Mouse (Mus musculus) forebrain, embryonic 16.5 days (tissue): ENCODE measurements at regions not wholly inside any gene's neighbourhood (a gene's known extent, or its start where the extent isn't known, plus 50 kb on each side); places are given as distances from the start of the nearest gene placed in this dataset.

Experiments used
- ATAC-seq: fragments of 200-750 bp; cut with Nextera tagmentation; 2 replicates; pipeline ENCODE4 v1.8.0; 2017; ENCODE audit warnings: mild to moderate bottlenecking, moderate library complexity
- H3K27ac ChIP-seq: fragments of 300-500 bp; sonication (generic); 2 replicates; pipeline ENCODE4 v1.5.1; 2014; ENCODE audit warnings: low read length, control low read depth
- H3K27me3 ChIP-seq: fragments of 300-500 bp; sonication (generic); replicated peaks from 2 replicates; pipeline ENCODE4 v1.6.1; 2014; ENCODE audit warnings: low read length; ENCODE audit not compliant: control insufficient read depth, insufficient read depth
- H3K36me3 ChIP-seq: fragments of 300-500 bp; sonication (generic); 2 replicates; pipeline ENCODE4 v1.6.1; 2014; ENCODE audit not compliant: control insufficient read depth, insufficient read depth
- H3K4me1 ChIP-seq: fragments of 300-500 bp; sonication (generic); replicated peaks from 2 replicates; pipeline ENCODE4 v1.6.1; 2014; ENCODE audit warnings: low read length; ENCODE audit not compliant: control insufficient read depth, insufficient read depth
- H3K4me2 ChIP-seq: fragments of 300-500 bp; sonication (generic); 2 replicates; pipeline ENCODE4 v1.6.1; 2014; ENCODE audit warnings: mild to moderate bottlenecking, low read length, control low read depth
- H3K4me3 ChIP-seq: fragments of 300-500 bp; sonication (generic); replicated peaks from 2 replicates; pipeline ENCODE4 v1.5.1; 2014; ENCODE audit warnings: mild to moderate bottlenecking, low read length, control low read depth
- H3K9ac ChIP-seq: fragments of 300-500 bp; sonication (generic); replicated peaks from 2 replicates; pipeline ENCODE4 v1.6.1; 2014; ENCODE audit warnings: low read depth, low read length, control low read depth
- H3K9me3 ChIP-seq: fragments of 300-500 bp; sonication (generic); 2 replicates; pipeline ENCODE4 v1.6.1; 2016; ENCODE audit warnings: low read length; ENCODE audit not compliant: control insufficient read depth
- WGBS: fragments of 180-500 bp; shearing (Covaris S2); extraction: QIAGEN DNeasy Blood & Tissue Kit; methylation state at CpG from one replicate; pipeline ENCODE4 v1.1.7; 2014; 5-methylcytosine and 5-hydroxymethylcytosine counted together

GRCm38 (mm10) chr15:42309586-42309985, 2175.4 kb downstream of the 9330182O14Rik start:
- no peaks in the 10 kb centered on the region for H3K27me3 ChIP-seq
- no peaks in the 10 kb centered on the region for H3K36me3 ChIP-seq
- 40% methylated on average over 5 of the region's 5 CpGs for WGBS
- no peak overlapping the region for H3K4me3 ChIP-seq
- no peak overlapping the region; the same call in 1 of the 2 replicates for H3K27ac ChIP-seq
- peaks cover 7% of the 10 kb centered on the region; the same call in 1 of the 2 replicates for H3K4me1 ChIP-seq
- no peaks in the 10 kb centered on the region for H3K9me3 ChIP-seq
- no peak overlapping the region for H3K9ac ChIP-seq
- peak; percentile 95 for ATAC-seq
- no peak overlapping the region for H3K4me2 ChIP-seq

- H3K27ac ChIP-seq, result no peak overlapping the region
- H3K36me3 ChIP-seq, result no peaks in the 10 kb centered on the region
- 63% methylated on average over 4 of the region's 4 CpGs for WGBS
- no peak overlapping the region for H3K4me3 ChIP-seq
- no peak overlapping the region for H3K4me2 ChIP-seq
- H3K4me1 ChIP-seq, result peaks cover 7% of the 10 kb centered on the region; the same call in 1 of the 2 replicates
- no peaks in the 10 kb centered on the region for H3K27me3 ChIP-seq
- no peak overlapping the region for H3K9ac ChIP-seq
- H3K9me3 ChIP-seq, result no peaks in the 10 kb centered on the region
- peak; percentile 43 for ATAC-seq
Measured at GRCm38 (mm10) chr15:42311166-42311565, 2177.0 kb downstream of the 9330182O14Rik start.

GRCm38 (mm10) chr15:42320349-42320748, 2186.2 kb downstream of the 9330182O14Rik start:
- Histone ChIP-seq H3K4me3 (no peak overlapping the region), H3K4me1 (peaks cover 7% of the 10 kb centered on the region), H3K27me3 (no peaks in the 10 kb centered on the region), H3K36me3 (no peaks in the 10 kb centered on the region), H3K9ac (no peak overlapping the region), H3K27ac (no peak overlapping the region), H3K4me2 (no peak overlapping the region), H3K9me3 (no peaks in the 10 kb centered on the region)
- WGBS, result 45% methylated on average over 1 of the region's 1 CpGs
- no peak for ATAC-seq

- H3K36me3 ChIP-seq, result no peaks in the 10 kb centered on the region
- peaks cover 12% of the 10 kb centered on the region for H3K4me1 ChIP-seq
- H3K27ac ChIP-seq, result no peak overlapping the region
- no peak overlapping the region for H3K4me3 ChIP-seq
- 60% methylated on average over 1 of the region's 1 CpGs for WGBS
- H3K9me3 ChIP-seq, result no peaks in the 10 kb centered on the region
- no peaks in the 10 kb centered on the region for H3K27me3 ChIP-seq
- no peak overlapping the region for H3K4me2 ChIP-seq
- ATAC-seq, result 0 out of 2 replicates have a peak, but pooled peaks have one; percentile 23
- no peak overlapping the region for H3K9ac ChIP-seq
Measured at GRCm38 (mm10) chr15:42322940-42323339, 2188.8 kb downstream of the 9330182O14Rik start.

- no peak overlapping the region for H3K9ac ChIP-seq
- WGBS, result 38% methylated on average over 4 of the region's 4 CpGs
- peaks cover 12% of the 10 kb centered on the region for H3K4me1 ChIP-seq
- H3K27ac ChIP-seq, result 0 out of 2 replicates have a peak overlapping the region, but pooled peaks have one; percentile 2
- H3K4me2 ChIP-seq, result no peak overlapping the region
- peak; percentile 88 for ATAC-seq
- no peaks in the 10 kb centered on the region for H3K27me3 ChIP-seq
- H3K4me3 ChIP-seq, result no peak overlapping the region
- H3K9me3 ChIP-seq, result no peaks in the 10 kb centered on the region
- H3K36me3 ChIP-seq, result no peaks in the 10 kb centered on the region
Measured at GRCm38 (mm10) chr15:42325221-42325620, 2191.1 kb downstream of the 9330182O14Rik start.

- 91% methylated on average over 6 of the region's 6 CpGs for WGBS
- H3K27me3 ChIP-seq, result no peaks in the 10 kb centered on the region
Measured at GRCm38 (mm10) chr15:42328535-42328934, 2194.4 kb downstream of the 9330182O14Rik start.

GRCm38 (mm10) chr15:42329742-42330141, 2195.6 kb downstream of the 9330182O14Rik start:
- H3K27me3 ChIP-seq, result no peaks in the 10 kb centered on the region
- no peak overlapping the region for H3K27ac ChIP-seq
- H3K4me2 ChIP-seq, result no peak overlapping the region
- no peak overlapping the region for H3K9ac ChIP-seq
- H3K9me3 ChIP-seq, result no peaks in the 10 kb centered on the region
- H3K36me3 ChIP-seq, result no peaks in the 10 kb centered on the region
- no peak overlapping the region for H3K4me3 ChIP-seq
- peaks cover 9% of the 10 kb centered on the region for H3K4me1 ChIP-seq
- WGBS, result 60% methylated on average over 4 of the region's 4 CpGs
- ATAC-seq, result no peak

More at GRCm38 (mm10) chr15:42328535-42328934, 2194.4 kb downstream of the 9330182O14Rik start:
- no peak overlapping the region for H3K4me3 ChIP-seq
- peaks cover 10% of the 10 kb centered on the region for H3K4me1 ChIP-seq
- H3K4me2 ChIP-seq, result no peak overlapping the region
- no peaks in the 10 kb centered on the region for H3K36me3 ChIP-seq
- ATAC-seq, result no peak
- H3K9me3 ChIP-seq, result no peaks in the 10 kb centered on the region
- H3K27ac ChIP-seq, result no peak overlapping the region
- H3K9ac ChIP-seq, result no peak overlapping the region

GRCm38 (mm10) chr15:42333642-42334041, 2199.5 kb downstream of the 9330182O14Rik start:
- 83% methylated on average over 6 of the region's 6 CpGs for WGBS

GRCm38 (mm10) chr15:42346131-42346530, 2212.0 kb downstream of the 9330182O14Rik start:
- H3K9ac ChIP-seq, result no peak overlapping the region
- no peaks in the 10 kb centered on the region for H3K9me3 ChIP-seq
- no peaks in the 10 kb centered on the region for H3K36me3 ChIP-seq
- no peaks in the 10 kb centered on the region for H3K27me3 ChIP-seq
- H3K4me3 ChIP-seq, result no peak overlapping the region
- H3K27ac ChIP-seq, result no peak overlapping the region
- H3K4me2 ChIP-seq, result no peak overlapping the region
- no peak for ATAC-seq
- WGBS, result 88% methylated on average over 3 of the region's 3 CpGs
- H3K4me1 ChIP-seq, result no peaks in the 10 kb centered on the region

More at GRCm38 (mm10) chr15:42333642-42334041, 2199.5 kb downstream of the 9330182O14Rik start:
- H3K36me3 ChIP-seq, result no peaks in the 10 kb centered on the region
- H3K9me3 ChIP-seq, result no peaks in the 10 kb centered on the region
- H3K4me2 ChIP-seq, result no peak overlapping the region
- no peaks in the 10 kb centered on the region for H3K27me3 ChIP-seq
- no peak overlapping the region for H3K9ac ChIP-seq
- H3K27ac ChIP-seq, result no peak overlapping the region
- ATAC-seq, result no peak
- no peak overlapping the region for H3K4me3 ChIP-seq
- no peaks in the 10 kb centered on the region for H3K4me1 ChIP-seq

GRCm38 (mm10) chr15:42361871-42362270, 2227.7 kb downstream of the 9330182O14Rik start:
- H3K4me2 ChIP-seq, result no peak overlapping the region
- no peaks in the 10 kb centered on the region for H3K9me3 ChIP-seq
- no peak for ATAC-seq
- H3K36me3 ChIP-seq, result no peaks in the 10 kb centered on the region
- no peak overlapping the region for H3K27ac ChIP-seq
- H3K4me3 ChIP-seq, result no peak overlapping the region
- no peaks in the 10 kb centered on the region for H3K27me3 ChIP-seq
- H3K9ac ChIP-seq, result no peak overlapping the region
- no peaks in the 10 kb centered on the region for H3K4me1 ChIP-seq
